Mouse (Mus musculus): ENCODE data around the gene Avpr1a. TPM values are rescaled to one million over a fixed set of nuclear protein-coding genes. Genes with fewer than 3 reads are reported as not detected.

The Avpr1a gene
- 2.2 and 2.8 TPM in 2 replicates for polyA plus RNA-seq (2015; fragmentation: Nextera tagmentation; extraction: Ambion mirVana)

DNA sequence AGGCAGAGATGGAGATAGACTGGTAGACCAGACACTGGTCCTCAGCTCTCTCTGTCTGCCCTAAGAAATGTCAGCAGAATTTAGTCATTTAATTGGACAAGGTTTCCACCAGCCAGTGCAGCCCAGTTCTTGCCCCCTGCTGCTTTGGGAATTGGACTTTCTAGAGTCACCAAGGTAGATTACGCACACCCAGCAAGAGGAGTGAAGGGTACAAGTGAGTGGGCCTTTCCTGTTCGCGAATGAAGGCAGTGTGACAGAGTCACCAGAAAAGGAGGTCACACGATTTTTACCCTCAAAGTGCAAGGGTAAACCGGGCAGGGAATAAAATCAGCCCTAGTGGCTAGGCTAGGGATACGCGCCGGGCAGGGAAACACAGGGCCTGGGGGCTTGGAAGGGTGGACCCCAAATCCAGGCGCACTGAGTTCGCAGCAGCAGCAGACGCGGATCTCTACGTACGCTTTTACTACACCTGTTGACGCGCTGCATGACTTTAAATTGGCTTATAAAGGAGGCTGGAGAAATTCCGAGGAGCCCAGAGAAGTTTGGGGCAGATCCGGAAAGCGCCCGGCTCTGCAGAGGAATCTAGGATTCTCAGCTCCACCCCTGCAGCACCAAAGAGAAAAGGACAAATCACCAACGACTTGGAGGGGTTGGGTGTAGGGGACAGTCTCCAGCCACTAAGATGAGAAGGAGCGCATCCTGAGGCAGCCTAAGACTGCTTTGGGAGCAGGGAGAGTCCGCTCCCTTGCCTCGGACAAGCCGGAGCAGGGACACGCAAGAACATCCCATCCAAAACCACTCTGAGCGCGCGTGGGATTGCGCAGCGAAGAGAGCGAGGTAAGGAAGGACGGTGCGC lies at the start of gene Avpr1a:
Avpr1a (plus strand) TSS at position 639 of the 856 bp plus-strand sequence.
- Histone ChIP-seq H3K4me3 (peak within 1 kb of the TSS; percentile 46), H3K27me3 (replicated peaks) (peaks cover 30% of the 10 kb centered on the region; the same call in 1 of the 2 replicates), H3K9me3 (no peaks in the 10 kb centered on the region), H3K27ac (no peak within 1 kb of the TSS), H3K4me1 (peaks cover 17% of the 10 kb centered on the region), H3K4me2 (peak within 1 kb of the TSS; percentile 83), H3K36me3 (replicated peaks) (no peaks in the 10 kb centered on the region), H3K9ac (peak within 1 kb of the TSS; percentile 26)
- ATAC-seq (replicated peaks) = peak; percentile 27; the same call in 1 of the 2 replicates
- WGBS = 3% methylated on average over 34 of the region's 34 CpGs

DNA sequence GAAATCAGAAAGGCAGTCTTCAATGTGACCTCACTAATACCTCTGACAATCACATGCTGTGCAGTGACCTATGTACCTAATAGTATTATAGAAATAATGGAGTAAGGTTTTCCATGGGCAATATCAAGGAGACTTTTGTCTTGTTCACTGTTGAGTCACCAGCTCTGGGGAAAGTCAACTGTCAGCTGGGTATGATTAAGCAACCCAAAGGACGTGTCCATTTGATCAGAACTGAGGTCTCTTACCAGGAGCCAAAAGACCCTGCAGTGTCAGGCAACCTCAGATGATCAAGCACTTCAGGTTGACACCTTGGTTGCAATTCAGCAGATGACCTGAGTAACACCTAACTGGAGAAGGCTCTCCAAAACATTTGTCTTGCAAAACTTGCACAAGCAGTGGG lies 46.0 kb upstream of the Avpr1a start:
- no peaks in the 10 kb centered on the region for H3K4me1 ChIP-seq
- H3K9me3 ChIP-seq = no peaks in the 10 kb centered on the region
- H3K4me3 ChIP-seq = no peak overlapping the region
- no peaks in the 10 kb centered on the region for H3K27me3 ChIP-seq (replicated peaks)
- H3K27ac ChIP-seq = no peak overlapping the region
- WGBS = 64% methylated on average over 1 of the region's 1 CpGs
- no peak overlapping the region for H3K4me2 ChIP-seq
- H3K36me3 ChIP-seq (replicated peaks) = no peaks in the 10 kb centered on the region
- no peak for ATAC-seq (replicated peaks)
- no peak overlapping the region for H3K9ac ChIP-seq

DNA sequence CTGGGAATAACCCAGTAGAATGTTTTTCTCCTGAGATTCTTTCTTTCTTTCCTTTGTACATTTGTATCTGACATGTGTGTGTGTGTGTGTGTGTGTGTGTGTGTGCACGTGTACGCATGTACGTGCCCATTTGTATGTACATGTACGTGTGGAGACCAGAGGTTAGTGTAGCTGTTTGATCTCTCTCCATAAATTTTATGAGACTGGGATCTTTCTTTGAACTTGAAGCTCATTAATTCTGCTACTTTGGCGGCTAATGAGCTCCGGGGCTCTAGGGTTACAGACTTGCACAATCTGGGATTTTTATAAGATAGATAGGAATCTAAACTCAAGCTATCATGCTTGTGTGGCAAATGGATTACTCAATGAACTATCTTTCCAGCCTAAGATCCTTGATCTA lies 42.0 kb upstream of the Avpr1a start:
- Histone ChIP-seq H3K9ac (no peak overlapping the region), H3K4me1 (no peaks in the 10 kb centered on the region)
- WGBS = 79% methylated on average over 6 of the region's 6 CpGs

DNA sequence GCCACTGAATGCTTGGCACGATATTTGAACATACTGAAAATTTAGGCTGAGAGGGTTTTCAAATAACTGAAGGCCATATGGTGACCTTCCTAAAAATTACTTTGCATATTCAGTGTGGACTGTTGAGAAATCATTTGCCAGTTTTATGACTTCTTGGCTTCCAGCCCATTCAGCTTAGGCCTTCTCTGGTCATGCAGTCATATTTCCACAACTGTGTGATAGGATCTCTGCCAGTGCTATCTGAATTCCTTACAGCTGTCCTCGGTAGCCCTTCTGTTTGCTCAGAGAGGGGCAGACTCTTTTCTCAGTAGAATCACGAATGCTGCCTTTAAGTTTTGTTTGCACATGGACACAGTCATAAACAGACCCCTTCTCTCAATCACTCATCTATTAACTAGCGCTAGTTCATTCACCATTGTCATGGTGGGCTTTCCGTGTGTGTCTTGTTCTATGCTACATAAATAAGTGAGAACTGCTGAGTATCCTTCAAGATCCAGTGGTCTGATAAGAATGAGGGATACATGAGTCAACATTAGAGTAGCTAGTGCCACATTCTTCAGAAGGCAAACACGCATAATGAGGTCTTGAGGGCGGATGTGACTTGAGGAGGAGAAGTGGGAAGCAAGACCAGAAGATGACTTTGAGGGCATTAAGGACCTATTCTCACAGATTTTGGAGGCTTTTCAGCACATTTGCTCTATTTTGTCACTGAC lies 39.4 kb upstream of the Avpr1a start:
- Histone ChIP-seq H3K9me3 (no peaks in the 10 kb centered on the region), H3K4me1 (no peaks in the 10 kb centered on the region), H3K9ac (no peak overlapping the region), H3K4me2 (no peak overlapping the region), H3K27me3 (replicated peaks) (no peaks in the 10 kb centered on the region), H3K27ac (no peak overlapping the region), H3K36me3 (replicated peaks) (no peaks in the 10 kb centered on the region), H3K4me3 (no peak overlapping the region)
- ATAC-seq (replicated peaks) = no peak
- 87% methylated on average over 7 of the region's 7 CpGs for WGBS

More for the DNA sequence above, 42.0 kb upstream of the Avpr1a start:
- Histone ChIP-seq H3K4me2 (no peak overlapping the region), H3K27me3 (replicated peaks) (no peaks in the 10 kb centered on the region), H3K27ac (no peak overlapping the region), H3K9me3 (no peaks in the 10 kb centered on the region), H3K36me3 (replicated peaks) (no peaks in the 10 kb centered on the region), H3K4me3 (no peak overlapping the region)
- no peak for ATAC-seq (replicated peaks)

DNA sequence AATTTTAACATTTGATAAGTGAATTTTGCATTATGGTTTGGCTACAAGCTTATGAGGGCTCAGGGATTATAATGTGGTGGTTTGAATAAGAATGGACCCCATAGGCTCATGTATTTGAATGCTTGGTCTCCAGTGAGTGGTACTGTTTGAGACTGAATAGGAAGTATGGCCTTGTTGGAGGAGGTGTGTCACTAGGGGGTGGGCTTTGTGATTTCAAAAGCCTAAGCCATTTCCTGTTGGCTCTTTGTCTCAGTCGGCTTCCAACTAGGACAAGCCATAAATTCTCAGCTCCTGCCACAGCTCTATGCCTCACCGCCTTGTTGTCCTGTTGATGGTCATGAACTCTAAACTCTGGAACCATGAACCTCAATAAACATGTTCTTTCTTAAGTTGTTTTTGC lies 37.5 kb upstream of the Avpr1a start:
- no peaks in the 10 kb centered on the region for H3K27me3 ChIP-seq (replicated peaks)
- H3K9me3 ChIP-seq = no peaks in the 10 kb centered on the region
- H3K27ac ChIP-seq = no peak overlapping the region
- H3K4me2 ChIP-seq = no peak overlapping the region
- no peak for ATAC-seq (replicated peaks)
- 64% methylated on average over 2 of the region's 2 CpGs for WGBS
- H3K4me3 ChIP-seq = no peak overlapping the region
- no peaks in the 10 kb centered on the region for H3K36me3 ChIP-seq (replicated peaks)
- H3K9ac ChIP-seq = no peak overlapping the region
- H3K4me1 ChIP-seq = no peaks in the 10 kb centered on the region

DNA sequence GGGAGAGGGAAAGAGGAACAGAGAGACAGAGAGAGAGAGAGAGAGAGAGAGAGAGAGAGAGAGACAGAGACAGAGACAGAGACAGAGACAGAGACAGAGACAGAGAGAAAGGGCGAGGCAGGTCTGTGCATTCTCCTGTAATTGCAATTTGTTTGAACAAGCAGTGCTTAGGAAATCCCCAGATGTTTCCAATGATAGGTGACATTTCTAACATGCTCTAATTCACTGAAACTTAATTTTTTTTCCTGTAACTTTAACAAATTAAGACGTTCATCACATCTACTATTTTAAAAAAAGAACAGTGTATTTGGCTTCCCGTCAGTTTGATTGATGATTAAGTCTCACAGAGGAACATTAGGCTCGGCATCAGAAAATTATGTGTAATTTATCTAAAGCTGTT lies 15.6 kb upstream of the Avpr1a start:
- ATAC-seq (replicated peaks) = no peak
- no peaks in the 10 kb centered on the region for H3K36me3 ChIP-seq (replicated peaks)
- 81% methylated on average over 4 of the region's 4 CpGs for WGBS
- no peak overlapping the region for H3K9ac ChIP-seq
- H3K9me3 ChIP-seq = no peaks in the 10 kb centered on the region
- no peaks in the 10 kb centered on the region for H3K27me3 ChIP-seq (replicated peaks)
- H3K4me3 ChIP-seq = no peak overlapping the region
- H3K4me1 ChIP-seq = no peaks in the 10 kb centered on the region
- H3K4me2 ChIP-seq = no peak overlapping the region
- H3K27ac ChIP-seq = no peak overlapping the region

DNA sequence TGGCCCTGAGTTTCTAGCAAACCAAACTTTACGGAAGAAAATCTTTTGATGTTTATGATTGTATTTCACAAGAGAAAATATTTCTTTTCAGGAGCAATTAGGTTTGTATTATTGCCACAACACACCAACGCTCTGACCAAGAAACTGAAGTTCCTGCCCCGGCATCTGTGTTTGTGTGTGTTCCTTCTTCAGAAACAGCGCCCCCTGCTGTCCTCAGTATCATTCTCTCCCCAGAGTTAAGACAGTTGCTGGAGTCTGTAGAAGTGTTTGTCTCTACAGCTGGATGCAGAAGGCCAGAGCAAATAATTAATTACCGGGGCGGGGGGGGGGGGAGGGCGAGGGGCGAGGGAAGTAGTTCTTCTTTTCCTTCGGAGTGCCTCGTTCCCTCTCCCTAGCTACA lies 1.0 kb upstream of the Avpr1a start:
- Histone ChIP-seq H3K9ac (no peak overlapping the region), H3K4me1 (peaks cover 17% of the 10 kb centered on the region), H3K9me3 (no peaks in the 10 kb centered on the region), H3K27ac (no peak overlapping the region), H3K4me2 (no peak overlapping the region), H3K4me3 (no peak overlapping the region), H3K27me3 (replicated peaks) (peaks cover 30% of the 10 kb centered on the region; the same call in 1 of the 2 replicates), H3K36me3 (replicated peaks) (no peaks in the 10 kb centered on the region)
- ATAC-seq (replicated peaks) = no peak
- WGBS = 33% methylated on average over 8 of the region's 10 CpGs

DNA sequence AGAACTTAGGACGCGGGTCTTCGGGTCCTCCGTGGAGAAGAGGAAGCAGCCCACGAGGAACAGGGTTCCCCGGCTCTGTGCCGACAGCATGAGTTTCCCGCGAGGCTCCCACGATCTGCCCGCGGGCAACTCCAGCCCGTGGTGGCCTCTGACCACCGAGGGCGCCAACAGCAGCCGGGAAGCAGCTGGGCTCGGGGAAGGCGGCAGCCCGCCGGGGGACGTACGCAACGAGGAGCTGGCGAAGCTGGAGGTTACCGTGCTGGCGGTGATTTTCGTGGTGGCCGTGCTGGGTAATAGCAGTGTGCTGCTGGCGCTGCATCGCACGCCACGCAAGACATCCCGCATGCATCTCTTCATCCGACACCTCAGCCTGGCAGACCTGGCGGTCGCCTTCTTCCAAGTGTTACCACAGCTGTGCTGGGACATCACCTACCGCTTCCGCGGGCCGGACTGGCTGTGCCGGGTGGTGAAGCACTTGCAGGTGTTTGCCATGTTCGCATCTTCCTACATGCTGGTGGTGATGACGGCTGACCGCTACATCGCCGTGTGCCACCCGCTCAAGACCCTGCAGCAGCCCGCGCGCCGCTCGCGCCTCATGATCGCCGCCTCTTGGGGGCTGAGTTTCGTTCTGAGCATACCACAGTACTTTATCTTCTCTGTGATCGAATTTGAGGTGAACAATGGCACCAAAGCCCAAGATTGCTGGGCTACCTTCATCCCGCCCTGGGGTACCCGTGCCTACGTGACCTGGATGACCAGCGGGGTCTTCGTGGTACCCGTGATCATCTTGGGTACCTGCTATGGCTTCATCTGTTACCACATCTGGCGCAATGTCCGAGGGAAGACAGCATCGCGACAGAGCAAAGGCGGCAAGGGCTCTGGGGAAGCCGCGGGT lies 665 bp downstream of the Avpr1a start:
- Histone ChIP-seq H3K27ac (no peak overlapping the region), H3K36me3 (replicated peaks) (no peaks in the 10 kb centered on the region), H3K4me2 (peak overlapping the region; percentile 83), H3K27me3 (replicated peaks) (peaks cover 30% of the 10 kb centered on the region; the same call in 1 of the 2 replicates), H3K9ac (peak overlapping the region; percentile 26), H3K4me3 (peak overlapping the region; percentile 46), H3K4me1 (peaks cover 17% of the 10 kb centered on the region), H3K9me3 (no peaks in the 10 kb centered on the region)
- WGBS = 1% methylated on average over 70 of the region's 70 CpGs
- peak; percentile 86 for ATAC-seq (replicated peaks)

DNA sequence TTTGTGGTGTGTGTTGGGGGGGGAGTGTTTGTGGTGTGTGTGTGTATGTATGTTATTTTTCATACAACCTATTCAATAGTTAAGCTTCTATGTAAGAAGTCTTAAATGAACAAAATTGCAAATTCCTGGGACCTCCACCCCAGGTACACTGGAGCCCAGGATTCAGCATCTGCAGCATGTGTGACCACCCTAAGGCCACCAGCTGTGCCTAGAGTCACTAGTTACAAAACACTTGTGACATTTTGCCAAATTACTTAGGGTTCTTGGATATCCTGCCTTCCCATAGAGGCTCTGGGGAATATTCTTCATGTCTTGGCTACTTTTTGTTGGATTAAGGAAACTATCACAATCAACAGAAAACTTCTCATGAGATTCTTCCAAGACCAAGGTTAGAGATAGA lies 1.6 kb downstream of the Avpr1a start:
- Histone ChIP-seq H3K4me1 (peaks cover 17% of the 10 kb centered on the region), H3K9me3 (no peaks in the 10 kb centered on the region), H3K36me3 (replicated peaks) (no peaks in the 10 kb centered on the region), H3K27ac (no peak overlapping the region), H3K4me2 (peak overlapping the region; percentile 83), H3K9ac (no peak overlapping the region), H3K27me3 (replicated peaks) (peaks cover 30% of the 10 kb centered on the region; the same call in 1 of the 2 replicates), H3K4me3 (peak overlapping the region; percentile 46)
- ATAC-seq (replicated peaks) = no peak

DNA sequence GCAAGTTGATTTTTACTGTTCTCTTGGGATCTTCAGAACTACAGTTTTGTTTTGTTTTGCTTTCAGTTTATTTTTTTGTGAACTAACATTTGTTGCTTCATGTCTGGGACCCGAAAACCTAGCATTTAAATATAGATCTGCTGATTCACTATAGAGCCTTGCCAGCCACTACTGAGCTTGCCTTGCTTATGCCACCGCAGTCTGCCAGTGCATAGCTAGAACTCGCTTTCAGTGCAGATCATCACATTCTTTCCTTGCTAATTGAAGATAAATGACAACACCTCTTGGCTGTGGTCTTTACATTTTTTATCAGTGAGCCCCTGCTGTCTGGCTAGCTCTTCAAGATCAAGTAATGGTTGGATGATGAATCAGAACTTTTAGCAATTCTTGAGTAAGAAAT lies 5.2 kb downstream of the Avpr1a start:
- Histone ChIP-seq H3K4me3 (no peak overlapping the region), H3K4me1 (peaks cover 11% of the 10 kb centered on the region), H3K9me3 (no peaks in the 10 kb centered on the region), H3K27ac (no peak overlapping the region), H3K36me3 (replicated peaks) (no peaks in the 10 kb centered on the region), H3K4me2 (no peak overlapping the region), H3K27me3 (replicated peaks) (peaks cover 21% of the 10 kb centered on the region; the same call in 1 of the 2 replicates), H3K9ac (no peak overlapping the region)
- ATAC-seq (replicated peaks) = no peak
- WGBS = 76% methylated on average over 3 of the region's 3 CpGs

DNA sequence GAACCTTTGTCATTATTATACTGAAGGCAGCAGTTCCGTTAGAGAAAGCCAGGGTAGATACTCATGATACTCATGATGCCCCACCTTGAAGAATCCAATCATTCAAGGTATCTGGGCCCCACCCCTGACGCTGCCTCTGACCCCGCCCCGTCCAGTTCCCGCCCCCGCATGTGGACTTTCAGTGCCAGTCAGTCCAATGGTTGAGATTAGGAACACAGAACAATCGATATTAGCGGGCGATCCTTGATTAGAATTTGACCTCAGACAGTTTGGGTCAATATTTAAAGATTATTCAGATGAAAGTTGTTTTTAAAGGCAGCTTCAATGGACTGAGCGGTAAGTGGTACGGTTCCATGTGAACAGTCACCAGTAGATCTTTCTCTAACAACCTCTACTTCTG lies 7.5 kb downstream of the Avpr1a start:
- ATAC-seq (replicated peaks) = no peak
- 92% methylated on average over 11 of the region's 11 CpGs for WGBS
- Histone ChIP-seq H3K4me2 (no peak overlapping the region), H3K36me3 (replicated peaks) (no peaks in the 10 kb centered on the region), H3K9ac (no peak overlapping the region), H3K9me3 (no peaks in the 10 kb centered on the region), H3K27ac (no peak overlapping the region), H3K4me1 (no peaks in the 10 kb centered on the region), H3K27me3 (replicated peaks) (0 out of 2 replicates have a peak, but pooled peaks cover 2% of the 10 kb centered on the region), H3K4me3 (no peak overlapping the region)

DNA sequence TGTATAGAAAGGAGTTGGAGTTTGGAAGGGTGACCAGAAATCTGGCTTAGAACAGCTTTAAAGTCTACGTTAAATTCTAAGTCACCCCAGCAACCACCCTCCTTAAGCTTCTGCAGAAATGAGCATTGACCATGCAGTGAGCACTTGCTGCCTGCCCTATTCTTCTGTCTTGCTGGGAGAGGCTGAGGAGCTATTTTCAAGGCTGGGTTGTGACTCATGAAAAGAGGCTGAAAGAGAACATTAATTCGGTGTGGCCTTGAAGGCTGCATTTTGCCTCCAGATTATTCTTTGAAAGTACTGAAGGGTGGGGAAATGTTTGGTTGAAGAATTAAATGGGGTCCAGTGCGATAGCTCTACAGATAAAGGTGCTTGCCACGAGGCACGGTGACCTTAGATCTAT lies 28.5 kb downstream of the Avpr1a start:
- no peak for ATAC-seq (replicated peaks)
- no peaks in the 10 kb centered on the region for H3K27me3 ChIP-seq (replicated peaks)
- H3K36me3 ChIP-seq (replicated peaks) = no peaks in the 10 kb centered on the region
- 79% methylated on average over 5 of the region's 5 CpGs for WGBS
- no peak overlapping the region for H3K4me3 ChIP-seq
- H3K9me3 ChIP-seq = no peaks in the 10 kb centered on the region
- H3K4me2 ChIP-seq = no peak overlapping the region
- H3K9ac ChIP-seq = no peak overlapping the region
- H3K4me1 ChIP-seq = no peaks in the 10 kb centered on the region
- H3K27ac ChIP-seq = no peak overlapping the region

All from midbrain, embryonic 15.5 days (tissue).